Mouse (Mus musculus) cerebellum, postnatal 4 days (tissue): Measurements from ENCODE around the gene Naa20.
"Not testable (repeated sequence)": the region's sequence is repeated elsewhere in the genome, so short reads cannot be mapped to it uniquely, and the experiment has no call there.

Experiments used
- DNase-seq, 2 experiments: peaks; one replicate each; pipeline ENCODE4 v3.0.0; 2022; ENCODE audit warnings: low spot score in 2 of 2, mixed read lengths in 1 of 2

The Naa20 gene

GRCm38 (mm10) chr2:145884913-145885785 lies 16.8 kb upstream of the Naa20 start:
- no peak for DNase-seq

- DNase-seq: no peak
Measured at GRCm38 (mm10) chr2:145887937-145888765, 13.7 kb upstream of the Naa20 start.

GRCm38 (mm10) chr2:145888766-145889480 lies 13.0 kb upstream of the Naa20 start:
- no peak for DNase-seq

DNA sequence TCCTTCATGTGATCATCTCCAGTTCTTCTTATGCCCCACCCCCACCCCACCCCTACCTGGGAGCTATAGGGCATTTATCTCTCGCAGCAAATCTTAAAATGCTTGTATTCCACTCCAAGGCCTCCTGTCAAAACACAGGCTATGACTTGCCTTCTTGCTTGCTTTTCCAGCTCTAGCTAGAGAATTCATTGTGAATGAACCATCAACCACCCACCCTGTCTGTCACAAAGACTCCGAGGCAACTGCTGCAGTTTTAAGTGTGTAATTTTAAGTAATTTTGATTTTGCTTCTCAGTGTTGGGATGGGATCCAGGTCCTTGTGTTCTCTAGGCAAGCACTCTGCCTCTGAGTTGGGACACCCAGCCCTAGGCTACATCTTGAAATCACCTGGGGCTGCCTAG lies 11.3 kb upstream of the Naa20 start:
- no peak for DNase-seq

- DNase-seq: no peak
Measured at GRCm38 (mm10) chr2:145893756-145894155, 8.1 kb upstream of the Naa20 start.

DNA sequence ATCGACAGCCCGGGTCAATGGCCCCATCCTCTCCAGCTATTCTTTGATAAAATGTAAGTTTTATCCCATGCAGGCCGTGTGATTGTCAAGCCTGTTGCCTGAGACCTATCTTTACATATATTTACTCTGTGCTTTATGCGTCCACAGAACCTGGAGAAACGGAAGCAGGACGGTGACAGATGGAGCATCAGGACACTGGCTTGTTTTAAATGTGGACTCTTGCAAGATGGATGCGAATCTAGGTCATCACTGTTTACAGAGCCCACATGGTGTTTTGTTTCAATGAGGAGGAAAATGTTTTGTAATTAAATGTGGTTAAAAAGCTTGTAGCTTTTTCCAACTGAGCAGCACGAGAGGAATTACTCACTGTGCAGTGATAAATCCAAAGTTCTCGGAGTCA lies 3.8 kb upstream of the Naa20 start:
- no peak for DNase-seq

GRCm38 (mm10) chr2:145900318-145900717 lies 1.6 kb upstream of the Naa20 start:
- not testable (repeated sequence) for DNase-seq

DNA sequence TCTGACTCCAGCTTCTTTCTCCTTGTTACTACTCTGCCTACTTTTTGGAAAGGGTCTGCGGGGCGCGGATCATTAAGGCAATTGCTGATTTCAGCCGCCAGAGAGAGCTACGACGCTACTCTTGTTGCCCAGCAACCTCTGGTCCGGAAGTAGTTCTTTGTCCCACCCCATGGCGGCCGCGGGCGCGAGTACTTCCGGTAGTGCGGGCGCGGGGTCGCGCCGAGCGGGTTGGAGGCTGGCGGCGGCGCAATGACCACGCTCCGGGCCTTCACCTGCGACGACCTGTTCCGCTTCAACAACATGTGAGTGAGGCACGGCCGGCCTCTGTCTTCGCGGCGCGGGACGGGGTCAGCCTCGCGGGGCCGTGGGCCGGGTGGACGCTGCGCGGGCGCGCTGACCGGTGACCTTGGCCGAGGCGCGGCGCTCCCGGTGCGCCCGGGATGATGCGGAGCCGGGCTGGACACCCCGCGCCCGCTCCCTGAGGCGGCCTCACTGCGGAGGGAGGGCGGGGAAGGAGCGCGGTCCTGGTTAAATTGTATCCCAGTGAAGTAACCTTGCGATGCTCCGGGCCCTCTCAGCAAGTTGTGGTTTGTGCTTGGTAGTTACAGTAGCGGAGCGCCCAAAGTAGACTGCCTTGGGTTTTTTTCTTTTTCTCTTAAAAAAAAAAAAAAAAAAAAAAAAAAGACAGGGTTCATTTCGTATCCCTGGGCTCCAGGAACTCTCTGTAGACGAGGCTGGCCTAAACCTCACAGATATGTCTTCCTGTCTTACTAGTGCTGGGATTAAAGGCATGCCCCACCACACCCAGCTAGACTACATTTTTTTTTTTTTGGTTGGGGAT lies 1.4 kb downstream of the Naa20 start:
- peak; percentile 75 to 92 for DNase-seq

DNA sequence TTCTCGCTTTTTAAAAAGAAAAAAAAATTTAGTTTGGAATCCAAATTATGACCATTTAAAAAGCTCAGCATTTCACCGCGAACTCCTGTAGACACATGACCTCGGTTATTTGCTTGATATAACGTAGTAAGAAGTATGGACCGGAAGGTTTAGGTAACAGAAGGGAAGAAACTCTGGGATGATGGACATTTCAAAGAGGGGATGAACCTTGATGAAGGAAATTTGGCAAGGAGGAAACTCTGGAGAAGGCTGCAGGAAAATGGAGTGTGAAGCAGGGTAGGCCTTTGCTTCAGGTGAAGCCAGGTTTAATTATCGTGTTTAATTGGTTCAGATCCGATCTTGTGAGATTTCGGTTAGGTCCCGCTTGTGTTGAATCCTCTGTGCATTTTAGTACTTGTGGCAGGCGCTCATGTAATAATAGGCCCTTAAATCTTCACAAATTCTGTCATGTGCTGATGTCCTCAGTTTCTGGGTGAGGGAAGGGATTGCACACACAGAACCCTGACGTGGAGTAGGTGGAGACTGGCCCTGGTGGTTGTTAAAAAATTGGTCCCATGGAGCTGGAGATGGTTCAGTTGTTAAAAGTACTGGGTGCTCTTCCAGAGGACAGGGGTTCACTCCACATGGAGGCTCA lies 2.2 kb downstream of the Naa20 start:
- no peak for DNase-seq

- DNase-seq: no peak
Measured at GRCm38 (mm10) chr2:145905156-145905555, 3.3 kb downstream of the Naa20 start.

DNA sequence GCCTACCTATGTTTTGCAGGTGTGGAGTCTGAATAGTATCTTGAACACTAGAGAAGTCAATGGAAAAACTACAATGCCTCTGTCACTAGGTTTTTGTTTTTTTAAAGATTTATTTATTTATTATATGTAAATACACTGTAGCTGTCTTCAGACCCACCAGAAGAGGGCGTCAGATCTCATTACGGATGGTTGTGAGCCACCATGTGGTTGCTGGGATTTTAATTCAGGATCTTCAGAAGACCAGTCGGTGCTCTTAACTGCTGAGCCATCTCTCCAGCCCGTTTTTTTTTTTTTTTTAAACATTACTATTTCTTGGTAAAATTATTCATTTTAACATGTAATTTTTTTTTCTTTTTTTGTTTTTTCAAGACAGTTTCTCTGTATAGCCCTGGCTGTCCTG lies 4.0 kb downstream of the Naa20 start:
- not testable (repeated sequence) for DNase-seq

DNA sequence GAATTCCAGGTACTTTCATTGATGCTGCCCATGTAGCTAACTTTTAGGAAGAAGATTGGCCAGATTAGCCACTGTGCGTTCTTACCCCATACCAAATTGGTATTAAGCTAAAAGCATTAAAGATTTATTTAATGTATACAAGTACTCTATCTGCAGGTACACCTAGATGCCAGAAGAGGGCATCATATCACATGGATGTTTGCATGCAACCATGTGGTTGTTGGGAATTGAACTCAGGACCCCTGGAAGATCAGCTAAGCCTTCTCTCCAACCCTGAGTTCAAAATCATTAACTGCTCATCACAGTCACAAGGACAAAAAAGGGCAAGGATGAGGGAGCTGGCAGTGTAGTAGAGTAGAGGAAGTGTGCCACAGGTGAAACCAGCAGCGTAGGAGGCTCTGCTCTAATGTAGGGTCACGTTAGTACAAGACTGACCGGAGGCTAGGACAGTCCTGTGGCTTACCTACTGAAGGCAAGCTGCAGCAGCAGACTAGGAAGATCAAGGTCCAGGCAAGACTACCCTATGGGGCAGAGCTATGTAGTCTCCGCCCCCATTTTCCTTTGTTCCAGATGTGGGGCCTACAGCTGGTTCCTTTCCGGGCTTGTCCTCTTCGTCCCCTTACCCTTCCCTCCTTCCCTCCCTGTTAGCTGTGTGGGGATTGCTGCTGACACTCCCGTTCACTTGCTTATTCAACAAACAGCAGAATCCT lies 19.2 kb downstream of the Naa20 start:
- DNase-seq: no peak

- DNase-seq: peak; percentile 72 to 89
Measured at GRCm38 (mm10) chr2:145934339-145935231, 32.7 kb downstream of the Naa20 start, which contains the start of the genes Cfap61 and Crnkl1. Gene Cfap61 (plus strand): TSS chr2:145934784. Gene Crnkl1 (minus strand): TSS chr2:145935014.

- no peak for DNase-seq
Measured at GRCm38 (mm10) chr2:145936975-145937374, 35.1 kb downstream of the Naa20 start.

GRCm38 (mm10) chr2:145941403-145941802 lies 39.5 kb downstream of the Naa20 start:
- DNase-seq: no peak

- DNase-seq: no peak
Measured at GRCm38 (mm10) chr2:145944286-145944685, 42.4 kb downstream of the Naa20 start.

- DNase-seq: no peak
Measured at GRCm38 (mm10) chr2:145948402-145948954, 46.6 kb downstream of the Naa20 start.

DNA sequence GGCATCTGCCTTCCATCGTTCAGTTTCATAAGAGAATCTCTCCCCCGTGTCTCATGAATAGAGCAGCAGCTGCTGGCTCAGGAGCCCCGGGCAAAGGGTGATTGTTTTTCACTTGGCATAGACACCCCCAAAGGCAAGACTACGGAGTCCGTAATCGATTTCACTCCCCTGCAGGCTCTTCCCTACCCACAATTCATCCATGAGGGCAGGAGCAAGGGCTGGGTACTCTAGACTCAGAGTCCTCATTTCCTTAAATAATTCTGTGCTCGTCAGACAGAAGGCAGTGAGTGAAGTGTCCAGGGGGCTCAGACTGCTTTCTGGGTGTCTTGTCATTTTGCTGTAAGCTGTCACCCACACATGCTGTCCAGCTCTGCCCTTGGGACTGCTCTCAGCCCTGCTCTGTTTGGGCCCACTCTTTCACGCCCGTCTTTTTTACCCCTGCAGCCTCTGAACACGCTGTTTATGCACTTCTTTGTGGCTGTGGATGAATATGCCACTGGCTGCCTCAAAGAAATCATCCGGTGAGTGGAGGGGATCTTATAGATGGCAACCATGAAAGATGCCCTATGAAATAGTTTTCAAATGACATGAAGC lies 47.7 kb downstream of the Naa20 start:
- no peak for DNase-seq
